Mouse (Mus musculus): ENCODE data around the gene Psmc6. TPM values are rescaled to one million over a fixed set of nuclear protein-coding genes. Genes with fewer than 3 reads are reported as not detected.

Psmc6 gene
- polyA plus RNA-seq, 1 experiment from 2014 or later: 178 TPM

Other genes starting within 250 kb of the Psmc6 start
- gene Gpr137c, start 110.1 kb upstream of the Psmc6 start, polyA plus RNA-seq (2014; fragmentation: Nextera tagmentation; extraction: Ambion mirVana): 0.62 and 0.69 TPM in 2 replicates
- 4.1 TPM in 2 replicates for gene Txndc16, start 109.5 kb upstream of the Psmc6 start, polyA plus RNA-seq (2014; fragmentation: Nextera tagmentation; extraction: Ambion mirVana)
- gene Ero1l, start 11.0 kb upstream of the Psmc6 start, polyA plus RNA-seq (2014; fragmentation: Nextera tagmentation; extraction: Ambion mirVana): 64.4 and 78.9 TPM in 2 replicates
- gene Styx, start 21.3 kb downstream of the Psmc6 start, polyA plus RNA-seq (2014; fragmentation: Nextera tagmentation; extraction: Ambion mirVana): 40.1 and 46.9 TPM in 2 replicates
- 49.7 and 51.5 TPM in 2 replicates for gene Gnpnat1, start 75.1 kb downstream of the Psmc6 start, polyA plus RNA-seq (2014; fragmentation: Nextera tagmentation; extraction: Ambion mirVana)
- 57.6 and 61.9 TPM in 2 replicates for gene Fermt2, start 200.3 kb downstream of the Psmc6 start, polyA plus RNA-seq (2014; fragmentation: Nextera tagmentation; extraction: Ambion mirVana)

All from liver, embryonic 11.5 days (tissue).